Mouse (Mus musculus): ENCODE data around the gene Runx2.

DNA sequence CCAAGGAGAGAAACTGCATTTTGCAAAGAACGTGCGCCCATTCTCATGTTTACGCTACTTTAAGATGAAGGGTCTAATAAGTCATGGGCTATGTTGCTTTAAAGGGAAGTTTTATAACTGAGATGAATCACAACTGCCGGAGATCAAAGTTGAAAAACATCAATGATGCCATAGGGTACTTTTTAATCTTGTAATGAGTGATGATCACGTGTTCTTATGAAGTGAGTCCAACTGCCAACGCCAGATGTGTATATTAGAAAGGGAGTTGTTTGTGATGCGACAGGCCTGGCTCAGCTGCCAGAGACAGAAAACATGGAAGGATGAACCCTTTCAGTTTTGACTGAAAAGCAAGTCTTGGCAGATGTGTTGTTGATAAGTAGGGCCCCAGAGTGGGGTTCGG lies 101.2 kb downstream of the Runx2 start:
- TF ChIP-seq GATA1 (IDR thresholded peaks at IDR 0.05; ENCODE audit: borderline replicate concordance, low read length) (no peak), FLI1 (IDR thresholded peaks at IDR 0.05; ENCODE audit: low read length) (no peak)
